Mouse (Mus musculus): ENCODE results near the gene Tmem144.

Tmem144 gene

DNA sequence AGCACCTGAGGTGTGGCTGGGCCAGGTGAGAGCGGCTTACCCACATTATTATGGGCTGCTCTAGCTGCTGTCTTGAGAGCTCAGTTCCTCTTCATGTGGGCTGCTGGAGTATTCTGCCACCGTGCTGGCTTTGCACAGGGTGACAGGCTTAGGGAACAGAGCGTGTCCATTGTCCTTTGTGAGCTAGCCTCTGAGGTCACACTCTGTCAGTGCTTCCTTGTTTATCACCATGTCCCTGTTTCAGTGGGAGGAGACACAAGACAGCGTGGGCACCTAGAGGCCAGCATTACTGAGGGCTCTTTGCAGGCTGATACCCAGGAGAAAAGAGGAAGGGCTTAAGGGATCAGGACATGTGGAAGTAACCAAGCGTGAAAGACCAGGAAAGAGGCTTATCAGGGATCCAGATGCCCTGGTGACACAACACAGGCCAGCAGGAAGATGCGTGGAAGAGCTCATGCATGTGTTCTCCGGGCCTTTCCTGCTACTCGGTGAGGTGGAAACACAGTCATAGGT, at the start of gene Tmem144:
Gene Tmem144 (minus strand): TSS at position 120 of the 513 bp plus-strand sequence.
- peak; percentile 11 to 23 for DNase-seq

- DNase-seq = no peak
These were observed 49.2 kb upstream of the Tmem144 start for GRCm38 (mm10) chr3:79901734-79902133.

- no peak for DNase-seq
These were observed 48.7 kb upstream of the Tmem144 start for GRCm38 (mm10) chr3:79901321-79901720.

DNA sequence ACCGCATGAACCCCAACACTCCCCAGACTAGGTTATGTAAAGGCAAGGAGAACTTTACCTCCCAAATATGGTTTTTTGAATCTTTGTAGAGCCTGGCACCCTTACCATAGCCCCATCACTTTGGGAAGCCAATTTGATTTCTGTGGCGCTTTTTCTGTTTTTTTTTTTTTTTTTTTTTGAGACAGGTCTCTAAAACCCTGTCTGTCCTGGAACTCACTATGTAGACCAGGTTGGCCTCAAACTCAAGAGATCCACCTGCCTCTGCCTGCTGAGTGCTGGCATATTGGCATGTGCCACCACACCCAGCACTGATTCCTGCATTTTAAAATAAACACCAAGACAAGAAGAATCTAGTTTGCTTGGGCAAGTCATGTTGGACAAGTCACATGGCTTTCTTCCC, 47.9 kb upstream of the Tmem144 start:
- DNase-seq = no peak

GRCm38 (mm10) chr3:79899906-79900305, 47.3 kb upstream of the Tmem144 start:
- no peak for DNase-seq

DNA sequence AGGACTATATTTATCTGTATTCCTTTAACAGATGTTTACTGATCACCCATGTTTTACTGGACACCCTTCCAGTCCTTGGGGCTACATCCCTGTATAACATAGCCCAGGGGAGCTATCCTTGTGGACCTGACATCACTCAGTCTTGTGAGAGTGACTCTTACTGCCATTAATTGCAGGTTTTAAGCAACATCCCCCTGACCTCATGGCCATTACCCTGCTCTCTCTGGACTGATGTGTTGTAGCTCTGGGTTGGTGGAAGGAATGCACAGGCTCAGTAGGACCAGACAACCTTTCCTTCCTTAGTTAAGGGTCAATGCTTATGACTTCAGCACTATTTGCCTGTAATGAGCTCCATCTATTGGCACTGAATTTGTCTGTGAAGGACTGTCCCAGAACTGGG, 45.9 kb upstream of the Tmem144 start:
- no peak for DNase-seq

GRCm38 (mm10) chr3:79897534-79898370, 45.2 kb upstream of the Tmem144 start:
- no peak for DNase-seq

DNA sequence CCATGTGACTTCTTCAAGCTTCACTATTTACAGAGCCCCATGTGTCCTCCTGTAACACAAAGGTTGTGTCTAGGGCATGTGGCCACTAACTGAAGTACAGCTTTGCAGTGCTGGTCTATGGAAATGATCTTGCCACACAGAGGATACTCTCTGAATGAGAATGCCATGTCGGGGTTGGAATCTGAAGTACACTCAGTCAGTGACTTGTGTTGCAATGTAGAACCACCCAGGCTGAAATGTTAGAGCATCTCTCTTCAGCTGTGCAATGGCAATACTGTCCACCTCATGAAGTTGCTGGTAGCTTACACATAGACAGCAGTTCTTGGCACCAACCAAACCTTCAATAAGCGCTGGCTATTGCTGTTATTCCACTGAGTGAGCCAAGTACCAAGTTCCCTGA, 35.4 kb upstream of the Tmem144 start:
- no peak for DNase-seq

GRCm38 (mm10) chr3:79887161-79887855, 34.7 kb upstream of the Tmem144 start:
- no peak for DNase-seq

- peak; percentile 52 to 54 for DNase-seq
These were observed 34.0 kb upstream of the Tmem144 start for GRCm38 (mm10) chr3:79886357-79887091.

DNA sequence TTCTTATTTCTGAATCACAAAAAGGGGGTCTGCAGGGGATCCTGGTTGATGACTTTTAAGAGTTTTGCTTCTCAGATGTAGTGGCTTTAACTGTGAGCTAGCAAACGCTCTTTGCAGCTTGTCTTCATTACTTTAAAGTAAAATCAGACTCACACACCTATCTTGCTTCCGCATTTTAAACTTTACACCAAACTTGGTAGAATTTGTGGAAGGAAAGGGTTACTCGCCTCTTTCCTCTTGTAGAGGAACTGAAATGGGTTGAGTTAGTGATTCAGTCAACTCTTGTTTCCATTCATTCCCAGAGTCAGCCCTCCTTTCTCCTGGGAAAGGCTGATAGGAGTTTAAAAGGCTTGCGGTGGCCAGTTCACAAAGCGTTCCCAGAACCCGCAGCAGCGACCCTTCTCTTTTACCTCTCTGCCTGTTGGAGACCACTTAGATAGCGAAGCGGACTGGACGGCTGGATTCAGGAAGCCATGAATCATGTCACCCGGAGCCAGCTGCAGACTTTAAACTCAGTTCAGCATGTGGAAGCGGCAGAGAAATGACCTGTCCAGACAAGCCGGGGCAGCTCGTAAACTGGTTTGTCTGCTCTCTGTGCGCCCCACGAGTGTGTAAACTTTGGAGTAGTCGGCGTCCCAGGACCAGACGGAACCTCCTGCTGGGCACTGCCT, 33.2 kb upstream of the Tmem144 start:
- DNase-seq = peak; percentile 59 to 65

DNA sequence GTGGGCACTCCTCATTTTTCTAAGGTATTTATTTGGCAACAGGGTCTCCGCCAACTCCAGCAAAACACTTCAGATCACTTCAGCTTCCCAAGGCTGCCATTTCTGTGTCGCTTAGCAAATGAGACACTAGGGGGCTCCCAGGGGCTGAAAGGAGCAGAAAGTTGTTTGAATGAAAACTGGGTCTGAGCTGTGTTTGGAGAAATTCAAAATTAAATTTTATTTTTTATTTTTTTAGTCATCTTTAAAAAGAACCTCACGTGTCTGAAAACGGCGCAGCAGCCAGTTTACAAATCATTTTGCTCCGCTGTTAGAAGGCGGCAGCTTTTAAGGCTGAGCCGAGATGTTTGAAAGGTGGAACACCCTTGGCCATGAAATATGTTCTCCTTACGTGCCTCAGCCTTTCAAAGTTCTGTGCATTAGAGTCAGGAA, 32.2 kb upstream of the Tmem144 start:
- peak; percentile 68 to 79 for DNase-seq

DNA sequence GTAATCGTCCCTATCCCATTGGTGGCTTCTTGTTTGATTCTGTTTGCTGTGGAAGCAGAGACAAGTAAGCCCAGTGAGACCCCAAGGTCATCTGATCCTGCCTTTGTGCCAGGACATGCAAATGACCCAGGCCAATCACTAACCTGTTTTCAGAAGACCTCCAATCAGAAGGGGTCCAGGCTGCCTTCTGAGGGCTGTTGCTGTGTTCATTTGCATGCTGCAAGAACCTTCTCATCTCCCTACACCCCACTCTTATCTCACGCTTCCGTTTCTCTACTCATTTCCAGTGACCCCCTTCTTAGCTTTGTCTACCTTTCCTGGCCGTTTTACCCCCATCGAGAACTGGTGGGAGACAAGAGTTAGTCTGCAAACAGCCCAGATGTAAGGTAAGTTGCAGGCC, 31.7 kb upstream of the Tmem144 start, which contains the start of gene Fam198b:
Gene Fam198b (plus strand): TSS at position 229 of the 400 bp plus-strand sequence.
- no peak for DNase-seq

- DNase-seq = peak; percentile 62 to 81
These were observed 30.5 kb upstream of the Tmem144 start for GRCm38 (mm10) chr3:79883092-79883491.

DNA sequence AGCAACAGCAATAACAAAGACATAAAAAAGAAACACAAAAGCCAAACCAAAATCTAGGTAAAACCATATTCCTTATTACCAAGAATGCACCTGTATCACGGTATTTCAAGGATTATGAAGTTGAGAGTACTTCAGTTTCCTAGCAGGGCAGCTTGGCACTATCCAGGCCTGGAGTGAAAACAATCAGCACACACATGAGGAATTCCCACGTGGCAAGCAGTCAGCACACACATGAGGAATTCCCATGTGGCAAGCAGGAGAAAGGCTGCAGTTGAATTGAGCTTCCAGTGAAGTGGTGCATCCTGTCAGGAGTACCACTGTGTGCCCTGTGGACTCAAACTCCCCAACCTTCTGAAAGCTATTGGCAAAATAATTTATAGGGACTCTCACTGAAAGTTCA, 29.1 kb upstream of the Tmem144 start:
- no peak for DNase-seq

GRCm38 (mm10) chr3:79879246-79879645, 26.7 kb upstream of the Tmem144 start:
- DNase-seq = peak in 1 of 2 experiments; percentile 27

DNA sequence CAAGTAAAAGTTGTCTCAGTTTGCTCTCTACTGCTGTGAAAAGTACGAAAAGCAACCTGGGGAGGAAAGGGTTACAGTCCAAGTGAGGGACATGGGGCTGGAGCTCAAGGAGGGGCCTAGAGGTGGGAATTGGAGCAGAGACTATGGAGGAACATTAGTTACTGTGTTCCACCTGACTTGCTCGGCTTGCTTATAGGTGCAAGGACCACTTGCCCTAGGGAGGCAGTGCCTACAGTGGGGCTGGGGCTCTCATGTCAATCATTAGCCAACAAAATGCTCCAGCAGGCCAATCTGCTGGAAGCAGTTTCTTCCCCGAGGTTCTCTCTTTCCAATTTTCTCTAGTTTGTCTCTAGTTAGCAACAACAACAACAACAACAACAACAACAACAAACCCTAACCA, 25.8 kb upstream of the Tmem144 start:
- no peak for DNase-seq

GRCm38 (mm10) chr3:79875471-79875870, 22.9 kb upstream of the Tmem144 start:
- DNase-seq = no peak

- no peak for DNase-seq
These were observed 14.6 kb upstream of the Tmem144 start for GRCm38 (mm10) chr3:79867121-79867709.

DNA sequence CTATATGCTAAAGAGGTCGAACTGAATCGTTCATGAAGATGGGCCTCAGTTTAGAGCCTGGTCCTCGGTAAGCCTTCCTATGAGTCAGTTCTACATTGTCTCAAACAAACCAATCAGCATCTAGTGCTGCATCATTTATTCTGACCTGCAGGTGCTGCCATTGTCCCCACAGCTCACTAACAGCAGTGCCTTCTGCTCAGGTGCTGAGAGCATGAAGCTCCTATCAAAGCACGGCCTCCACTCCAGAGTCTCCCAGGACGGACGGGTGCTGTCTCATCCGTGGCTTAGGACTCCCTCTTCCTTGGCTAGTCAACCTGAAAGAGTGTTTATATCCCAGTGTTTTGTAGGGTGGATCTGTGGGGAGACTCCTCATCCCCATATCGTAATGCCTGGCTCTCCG, 14.0 kb upstream of the Tmem144 start:
- DNase-seq = no peak

- DNase-seq = no peak
These were observed 13.5 kb upstream of the Tmem144 start for GRCm38 (mm10) chr3:79866089-79866488.

- DNase-seq = no peak
These were observed 12.3 kb upstream of the Tmem144 start for GRCm38 (mm10) chr3:79864824-79865223.
